Mouse (Mus musculus): Measurements from ENCODE around the gene Glb1.
"Not testable (repeated sequence)": the region's sequence is repeated elsewhere in the genome, so short reads cannot be mapped to it uniquely, and the experiment has no call there.

Glb1 gene

GRCm38 (mm10) chr9:114499783-114500515 is 99.1 kb downstream of the Glb1 start:
- DNase-seq (ENCODE audit: low read depth, low spot score), result peak; percentile 26

- no peak for DNase-seq (ENCODE audit: low read depth, low spot score)
Observed at GRCm38 (mm10) chr9:114501111-114501510, 100.2 kb downstream of the Glb1 start.

- DNase-seq (ENCODE audit: low read depth, low spot score), result no peak
Observed at GRCm38 (mm10) chr9:114501913-114502312, 101.0 kb downstream of the Glb1 start.

GRCm38 (mm10) chr9:114502711-114503427 is 102.0 kb downstream of the Glb1 start:
- no peak for DNase-seq (ENCODE audit: low read depth, low spot score)

GRCm38 (mm10) chr9:114504816-114505215 is 103.9 kb downstream of the Glb1 start, which contains the start of gene Ccr4:
Gene Ccr4 (minus strand): TSS chr9:114504916.
- DNase-seq (ENCODE audit: low read depth, low spot score), result no peak

GRCm38 (mm10) chr9:114506564-114506963 is 105.7 kb downstream of the Glb1 start:
- no peak for DNase-seq (ENCODE audit: low read depth, low spot score)

GRCm38 (mm10) chr9:114507421-114507820 is 106.5 kb downstream of the Glb1 start:
- DNase-seq (ENCODE audit: low read depth, low spot score), result no peak

- DNase-seq (ENCODE audit: low read depth, low spot score), result no peak
Observed at GRCm38 (mm10) chr9:114509785-114510184, 108.9 kb downstream of the Glb1 start.

GRCm38 (mm10) chr9:114512831-114513230 is 112.0 kb downstream of the Glb1 start:
- DNase-seq (ENCODE audit: low read depth, low spot score), result no peak

- no peak for DNase-seq (ENCODE audit: low read depth, low spot score)
Observed at GRCm38 (mm10) chr9:114515364-114515763, 114.5 kb downstream of the Glb1 start, which contains the start of gene C130032M10Rik. Gene C130032M10Rik (plus strand): TSS chr9:114515697.

- DNase-seq (ENCODE audit: low read depth, low spot score), result no peak
Observed at GRCm38 (mm10) chr9:114517924-114518497, 117.1 kb downstream of the Glb1 start.

- DNase-seq (ENCODE audit: low read depth, low spot score), result no peak
Observed at GRCm38 (mm10) chr9:114518812-114519477, 118.1 kb downstream of the Glb1 start.

- not testable (repeated sequence) for DNase-seq (ENCODE audit: low read depth, low spot score)
Observed at GRCm38 (mm10) chr9:114520529-114520928, 119.7 kb downstream of the Glb1 start.

GRCm38 (mm10) chr9:114522041-114522440 is 121.2 kb downstream of the Glb1 start:
- DNase-seq (ENCODE audit: low read depth, low spot score), result no peak

GRCm38 (mm10) chr9:114522501-114522900 is 121.6 kb downstream of the Glb1 start:
- DNase-seq (ENCODE audit: low read depth, low spot score), result no peak

Data from retina, adult 2 months (tissue).